Mouse (Mus musculus): ENCODE results near the gene Mlh1. TPM values are rescaled to one million over a fixed set of nuclear protein-coding genes. Genes with fewer than 3 reads are reported as not detected.
A peak's percentile ranks its signal among the peaks of the same experiment; 100 is the strongest.

The Mlh1 gene
- polyA plus RNA-seq (2012; rRNA removed) = 46.5 and 52.2 TPM in 2 replicates
- polyA plus RNA-seq (2014; fragmentation: Nextera tagmentation; extraction: Ambion mirVana) = 33.5 and 35.4 TPM in 2 replicates

GRCm38 (mm10) chr9:111271434-111272160 is at the start of gene Mlh1, which contains the start of gene Epm2aip1:
TSS of gene Mlh1 (minus strand) at chr9:111271791.
TSS of gene Epm2aip1 (plus strand) at chr9:111271929.
- Histone ChIP-seq H3K4me2 (replicated peaks; ENCODE audit: low read depth, low read length, severe bottlenecking) (peak within 1 kb of the TSS; percentile 82), H3K4me1 (ENCODE audit: control insufficient read depth, insufficient read depth, low read length) (peaks cover 33% of the 10 kb centered on the region), H3K9ac (ENCODE audit: low read depth, low read length, severe bottlenecking) (peak within 1 kb of the TSS; percentile 93), H3K27ac (replicated peaks; ENCODE audit: low read depth, low read length) (peak within 1 kb of the TSS; percentile 93), H3K4me3 (replicated peaks; ENCODE audit: low read length) (peak within 1 kb of the TSS; percentile 91), H3K9me3 (ENCODE audit: control insufficient read depth, low read length) (no peaks in the 10 kb centered on the region), H3K27me3 (ENCODE audit: control insufficient read depth, insufficient read depth, low read length) (no peaks in the 10 kb centered on the region), H3K36me3 (ENCODE audit: control insufficient read depth, insufficient read depth, low read length) (peaks cover 30% of the 10 kb centered on the region)
- peak; percentile 99 for ATAC-seq (ENCODE audit: low FRiP score, low read depth)
- DNase-seq (ENCODE audit: low spot score) = peak; percentile 99
- under 1% methylated on average over 64 of the region's 64 CpGs for WGBS
- peak; percentile 95; the same call in 1 of the 2 replicates for TF ChIP-seq POLR2A (IDR thresholded peaks at IDR 0.05; ENCODE audit: borderline replicate concordance, extremely low read depth, insufficient read depth, insufficient read length)

- no peak for ATAC-seq (ENCODE audit: low FRiP score, low read depth)
- DNase-seq (ENCODE audit: low spot score) = no peak
- no peak overlapping the region for H3K4me2 ChIP-seq (replicated peaks; ENCODE audit: low read depth, low read length, severe bottlenecking)
- no peaks in the 10 kb centered on the region for H3K27me3 ChIP-seq (ENCODE audit: control insufficient read depth, insufficient read depth, low read length)
- no peaks in the 10 kb centered on the region for H3K9me3 ChIP-seq (ENCODE audit: control insufficient read depth, low read length)
- no peak overlapping the region for H3K4me3 ChIP-seq (replicated peaks; ENCODE audit: low read length)
- 61% methylated on average over 4 of the region's 4 CpGs for WGBS
- H3K36me3 ChIP-seq (ENCODE audit: control insufficient read depth, insufficient read depth, low read length) = no peaks in the 10 kb centered on the region
- no peak overlapping the region for H3K9ac ChIP-seq (ENCODE audit: low read depth, low read length, severe bottlenecking)
- no peaks in the 10 kb centered on the region for H3K4me1 ChIP-seq (ENCODE audit: control insufficient read depth, insufficient read depth, low read length)
- H3K27ac ChIP-seq (replicated peaks; ENCODE audit: low read depth, low read length) = no peak overlapping the region
- TF ChIP-seq POLR2A (IDR thresholded peaks at IDR 0.05; ENCODE audit: borderline replicate concordance, extremely low read depth, insufficient read depth, insufficient read length) = no peak
Observed at GRCm38 (mm10) chr9:111320912-111321311, 49.3 kb upstream of the Mlh1 start.

GRCm38 (mm10) chr9:111314219-111314618 is 42.6 kb upstream of the Mlh1 start:
- WGBS = 37% methylated on average over 5 of the region's 5 CpGs

GRCm38 (mm10) chr9:111313793-111314192 is 42.2 kb upstream of the Mlh1 start:
- H3K9ac ChIP-seq (ENCODE audit: low read depth, low read length, severe bottlenecking) = no peak overlapping the region
- no peak overlapping the region for H3K4me3 ChIP-seq (replicated peaks; ENCODE audit: low read length)
- TF ChIP-seq POLR2A (IDR thresholded peaks at IDR 0.05; ENCODE audit: borderline replicate concordance, extremely low read depth, insufficient read depth, insufficient read length) = no peak
- peaks cover 14% of the 10 kb centered on the region; the same call in 1 of the 2 replicates for H3K9me3 ChIP-seq (ENCODE audit: control insufficient read depth, low read length)
- no peaks in the 10 kb centered on the region for H3K36me3 ChIP-seq (ENCODE audit: control insufficient read depth, insufficient read depth, low read length)
- no peak overlapping the region for H3K27ac ChIP-seq (replicated peaks; ENCODE audit: low read depth, low read length)
- DNase-seq (ENCODE audit: low spot score) (no peak), ATAC-seq (ENCODE audit: low FRiP score, low read depth) (no peak)
- H3K4me2 ChIP-seq (replicated peaks; ENCODE audit: low read depth, low read length, severe bottlenecking) = no peak overlapping the region
- H3K4me1 ChIP-seq (ENCODE audit: control insufficient read depth, insufficient read depth, low read length) = 0 out of 2 replicates have a peak, but pooled peaks cover 6% of the 10 kb centered on the region
- WGBS = 34% methylated on average over 5 of the region's 5 CpGs
- peaks cover 55% of the 10 kb centered on the region for H3K27me3 ChIP-seq (ENCODE audit: control insufficient read depth, insufficient read depth, low read length)

More at GRCm38 (mm10) chr9:111314219-111314618, 42.6 kb upstream of the Mlh1 start:
- Histone ChIP-seq H3K9me3 (ENCODE audit: control insufficient read depth, low read length) (peaks cover 14% of the 10 kb centered on the region; the same call in 1 of the 2 replicates), H3K4me3 (replicated peaks; ENCODE audit: low read length) (no peak overlapping the region), H3K27ac (replicated peaks; ENCODE audit: low read depth, low read length) (no peak overlapping the region), H3K9ac (ENCODE audit: low read depth, low read length, severe bottlenecking) (no peak overlapping the region), H3K4me2 (replicated peaks; ENCODE audit: low read depth, low read length, severe bottlenecking) (no peak overlapping the region), H3K4me1 (ENCODE audit: control insufficient read depth, insufficient read depth, low read length) (0 out of 2 replicates have a peak, but pooled peaks cover 6% of the 10 kb centered on the region), H3K36me3 (ENCODE audit: control insufficient read depth, insufficient read depth, low read length) (no peaks in the 10 kb centered on the region), H3K27me3 (ENCODE audit: control insufficient read depth, insufficient read depth, low read length) (peaks cover 55% of the 10 kb centered on the region)
- ATAC-seq (ENCODE audit: low FRiP score, low read depth) (no peak), DNase-seq (ENCODE audit: low spot score) (peak; percentile 21)
- TF ChIP-seq POLR2A (IDR thresholded peaks at IDR 0.05; ENCODE audit: borderline replicate concordance, extremely low read depth, insufficient read depth, insufficient read length) = no peak

GRCm38 (mm10) chr9:111313299-111313698 is 41.7 kb upstream of the Mlh1 start:
- Histone ChIP-seq H3K36me3 (ENCODE audit: control insufficient read depth, insufficient read depth, low read length) (no peaks in the 10 kb centered on the region), H3K27me3 (ENCODE audit: control insufficient read depth, insufficient read depth, low read length) (peaks cover 55% of the 10 kb centered on the region), H3K27ac (replicated peaks; ENCODE audit: low read depth, low read length) (no peak overlapping the region), H3K9ac (ENCODE audit: low read depth, low read length, severe bottlenecking) (no peak overlapping the region), H3K4me3 (replicated peaks; ENCODE audit: low read length) (no peak overlapping the region), H3K4me2 (replicated peaks; ENCODE audit: low read depth, low read length, severe bottlenecking) (no peak overlapping the region; the same call in 1 of the 2 replicates), H3K9me3 (ENCODE audit: control insufficient read depth, low read length) (peaks cover 14% of the 10 kb centered on the region; the same call in 1 of the 2 replicates), H3K4me1 (ENCODE audit: control insufficient read depth, insufficient read depth, low read length) (0 out of 2 replicates have a peak, but pooled peaks cover 6% of the 10 kb centered on the region)
- WGBS = 15% methylated on average over 6 of the region's 6 CpGs
- ATAC-seq (ENCODE audit: low FRiP score, low read depth) = no peak
- TF ChIP-seq POLR2A (IDR thresholded peaks at IDR 0.05; ENCODE audit: borderline replicate concordance, extremely low read depth, insufficient read depth, insufficient read length) = no peak
- DNase-seq (ENCODE audit: low spot score) = no peak

All from limb, embryonic 14.5 days (tissue).